In the genomic region with DNA sequence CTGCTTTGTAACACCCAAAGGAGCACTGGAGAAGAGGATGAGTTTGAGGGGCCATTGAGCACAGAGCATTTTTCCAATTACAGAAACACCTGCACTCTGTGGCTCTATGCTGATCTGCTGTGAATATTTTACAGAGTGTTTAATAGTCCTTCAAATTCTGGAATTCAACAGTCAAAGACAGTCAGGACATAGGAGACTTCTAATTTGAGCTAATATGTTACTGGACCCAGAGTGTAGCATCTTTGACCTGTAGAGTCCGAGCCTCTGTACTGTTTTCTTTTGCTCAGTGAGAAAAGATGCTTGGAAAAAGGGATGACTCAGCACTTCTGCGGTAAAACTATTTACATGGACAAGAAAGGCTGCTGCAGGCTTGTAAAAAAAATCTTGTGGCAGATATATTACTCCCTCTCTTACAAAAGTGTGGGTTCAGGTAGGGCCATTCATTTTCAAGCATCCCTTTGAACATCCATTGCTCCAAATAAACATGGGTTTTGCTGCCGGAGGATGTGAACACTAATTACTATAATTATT, we compare ENCODE assay signal across 32 mouse cellular contexts.
DNase-seq lines count a peak whose midpoint lies in the region; ATAC-seq and TF ChIP-seq lines count a peak whose summit lies in the region.
"Had no signal": no experiment of that assay in that cellular context is flagged by ENCODE, and none has a peak within 500 bp of the region (broad histone marks: within the 10 kb centered on the region; RNA-seq: fewer than 3 reads in every experiment).

No protein-coding gene starts in this region.

- peak; percentile 89 for ATAC-seq in kidney, embryonic 15.5 days (replicated peaks; ENCODE audit: low FRiP score)
- no peak for ATAC-seq in midbrain, embryonic 14.5 days (ENCODE audit: low FRiP score, low TSS enrichment)
- no peak for ATAC-seq in midbrain, embryonic 13.5 days
- ATAC-seq: forebrain, embryonic 14.5 days; intestine, embryonic 16.5 days; liver, embryonic 12.5 days; lung, postnatal 0 days; Patski had no signal

- H3K4me3 ChIP-seq in kidney, embryonic 15.5 days (replicated peaks) = no peak overlapping the region
- no peak overlapping the region for H3K4me3 ChIP-seq in midbrain, embryonic 14.5 days (replicated peaks; ENCODE audit: low read depth, low read length)
- no peak overlapping the region for H3K4me3 ChIP-seq in midbrain, embryonic 13.5 days (replicated peaks)
- no peak overlapping the region for H3K4me3 ChIP-seq in MEL (ENCODE audit: control insufficient read depth in 1 of 2, insufficient read depth in 1 of 2, low read depth in 2 of 2, low read length in 2 of 2)
- no peak overlapping the region for H3K4me3 ChIP-seq in layer of hippocampus, adult 2 months
- H3K4me3 ChIP-seq: gastrocnemius, adult 2 months; heart, embryonic 12.5 days; hindbrain, embryonic 13.5 days; limb, embryonic 12.5 days; liver, embryonic 12.5 days; megakaryocyte, embryonic 14.5 days; neural tube, embryonic 13.5 days had no signal

- H3K4me1 ChIP-seq in kidney, embryonic 15.5 days = no peaks in the 10 kb centered on the region
- H3K4me1 ChIP-seq in midbrain, embryonic 14.5 days (ENCODE audit: control insufficient read depth, insufficient read depth, low read length) = no peaks in the 10 kb centered on the region
- no peaks in the 10 kb centered on the region for H3K4me1 ChIP-seq in midbrain, embryonic 13.5 days (replicated peaks)
- no peaks in the 10 kb centered on the region for H3K4me1 ChIP-seq in MEL (ENCODE audit: control insufficient read depth in 1 of 2, insufficient read depth in 2 of 2, low read length in 2 of 2)
- H3K4me1 ChIP-seq: heart, embryonic 12.5 days; hindbrain, embryonic 13.5 days; limb, embryonic 12.5 days; liver, embryonic 12.5 days; megakaryocyte, embryonic 14.5 days; neural tube, embryonic 13.5 days had no signal

- no peak overlapping the region for H3K9ac ChIP-seq in kidney, embryonic 15.5 days
- H3K9ac ChIP-seq in midbrain, embryonic 14.5 days (replicated peaks; ENCODE audit: low read length) = no peak overlapping the region
- no peak overlapping the region for H3K9ac ChIP-seq in midbrain, embryonic 13.5 days (replicated peaks)
- no peak overlapping the region for H3K9ac ChIP-seq in MEL (ENCODE audit: control insufficient read depth, low read depth, low read length, poor library complexity, severe bottlenecking)
- H3K9ac ChIP-seq: heart, embryonic 12.5 days; hindbrain, embryonic 13.5 days; limb, embryonic 12.5 days; liver, embryonic 12.5 days; neural tube, embryonic 13.5 days had no signal

- TF ChIP-seq CTCF in MEL (IDR thresholded peaks at IDR 0.05 in 2 of 3, conservative IDR thresholded peaks at IDR 0.05 in 1 of 3; ENCODE audit: control insufficient read depth in 1 of 3, insufficient read depth in 1 of 3, low read depth in 2 of 3, low read length in 3 of 3, poor library complexity in 1 of 3, severe bottlenecking in 1 of 3) = no peak
- no peak for TF ChIP-seq CTCF in layer of hippocampus, adult 2 months (conservative IDR thresholded peaks at IDR 0.05)

- H3K27me3 ChIP-seq in kidney, embryonic 15.5 days = no peaks in the 10 kb centered on the region
- no peaks in the 10 kb centered on the region for H3K27me3 ChIP-seq in midbrain, embryonic 14.5 days (ENCODE audit: control insufficient read depth, insufficient read depth, low read length)
- no peaks in the 10 kb centered on the region for H3K27me3 ChIP-seq in midbrain, embryonic 13.5 days
- no peaks in the 10 kb centered on the region for H3K27me3 ChIP-seq in MEL (ENCODE audit: control insufficient read depth in 1 of 2, insufficient read depth in 2 of 2, low read length in 2 of 2)
- H3K27me3 ChIP-seq: heart, embryonic 12.5 days; hindbrain, embryonic 13.5 days; limb, embryonic 12.5 days; liver, embryonic 12.5 days; megakaryocyte, embryonic 14.5 days; neural tube, embryonic 13.5 days had no signal

- H3K4me2 ChIP-seq in kidney, embryonic 15.5 days = no peak overlapping the region
- H3K4me2 ChIP-seq in midbrain, embryonic 14.5 days (ENCODE audit: low read length) = no peak overlapping the region
- no peak overlapping the region for H3K4me2 ChIP-seq in midbrain, embryonic 13.5 days (replicated peaks)
- H3K4me2 ChIP-seq: heart, embryonic 12.5 days; hindbrain, embryonic 13.5 days; limb, embryonic 12.5 days; liver, embryonic 12.5 days; neural tube, embryonic 13.5 days had no signal

- no peak overlapping the region for H3K27ac ChIP-seq in kidney, embryonic 15.5 days
- no peak overlapping the region for H3K27ac ChIP-seq in midbrain, embryonic 14.5 days (replicated peaks; ENCODE audit: low read depth, low read length)
- H3K27ac ChIP-seq in midbrain, embryonic 13.5 days = no peak overlapping the region
- H3K27ac ChIP-seq in MEL (ENCODE audit: control insufficient read depth, low read depth, low read length) = no peak overlapping the region
- H3K27ac ChIP-seq in layer of hippocampus, adult 2 months = no peak overlapping the region
- H3K27ac ChIP-seq: gastrocnemius, adult 2 months; hindbrain, embryonic 13.5 days; limb, embryonic 12.5 days; liver, embryonic 12.5 days; neural tube, embryonic 13.5 days had no signal

- no peaks in the 10 kb centered on the region for H3K36me3 ChIP-seq in kidney, embryonic 15.5 days
- no peaks in the 10 kb centered on the region for H3K36me3 ChIP-seq in midbrain, embryonic 14.5 days (ENCODE audit: control insufficient read depth, insufficient read depth, low read length)
- no peaks in the 10 kb centered on the region for H3K36me3 ChIP-seq in midbrain, embryonic 13.5 days
- H3K36me3 ChIP-seq in MEL (ENCODE audit: control insufficient read depth in 1 of 2, insufficient read depth in 2 of 2, low read length in 2 of 2) = no peaks in the 10 kb centered on the region
- H3K36me3 ChIP-seq: G1E; heart, embryonic 12.5 days; hindbrain, embryonic 13.5 days; limb, embryonic 12.5 days; liver, embryonic 12.5 days; neural tube, embryonic 13.5 days had no signal

- no peaks in the 10 kb centered on the region for H3K9me3 ChIP-seq in kidney, embryonic 15.5 days (replicated peaks)
- H3K9me3 ChIP-seq in midbrain, embryonic 14.5 days (ENCODE audit: control insufficient read depth, low read length) = no peaks in the 10 kb centered on the region
- H3K9me3 ChIP-seq in midbrain, embryonic 13.5 days = 0 out of 2 replicates have a peak, but pooled peaks cover 4% of the 10 kb centered on the region
- no peaks in the 10 kb centered on the region for H3K9me3 ChIP-seq in MEL (replicated peaks; ENCODE audit: insufficient read depth, low read length)
- H3K9me3 ChIP-seq: G1E; heart, embryonic 12.5 days; hindbrain, embryonic 13.5 days; liver, embryonic 12.5 days; megakaryocyte, embryonic 14.5 days; neural tube, embryonic 13.5 days had no signal

- TF ChIP-seq EP300 in MEL (IDR thresholded peaks at IDR 0.05; ENCODE audit: low read depth in 1 of 2, low read length in 2 of 2) = no peak

- TF ChIP-seq RAD21 in MEL (IDR thresholded peaks at IDR 0.05; ENCODE audit: low read depth, low read length) = no peak

- no peak for TF ChIP-seq POLR2A in MEL (IDR thresholded peaks at IDR 0.05; ENCODE audit: control insufficient read depth in 1 of 2, insufficient read depth in 1 of 2, low read depth in 1 of 2, low read length in 2 of 2, poor library complexity in 1 of 2)

- 21% methylated on average over 3 of the region's 3 CpGs for WGBS in kidney, embryonic 15.5 days
- 84% methylated on average over 3 of the region's 3 CpGs for WGBS in midbrain, embryonic 14.5 days
- WGBS in midbrain, embryonic 13.5 days = 76% methylated on average over 3 of the region's 3 CpGs

- no peak for DNase-seq in kidney, adult 11 months
- peak; percentile 29 for DNase-seq in midbrain, embryonic 14.5 days
- DNase-seq in MEL (ENCODE audit: low read depth, low spot score) = no peak
- peak; percentile 3 for DNase-seq in forelimb bud, embryonic 11.5 days (ENCODE audit: low read depth, low spot score)
- DNase-seq in retina, postnatal 1 day = no peak
- DNase-seq in layer of hippocampus, adult 2 months (ENCODE audit: low spot score in 2 of 2) = no peak
- DNase-seq: adrenal gland, postnatal 25 days; B cell, adult 2 months; cerebellum, adult 8-10 months; cerebellum, postnatal 25 days; gastrocnemius, adult 2 months; gastrocnemius, postnatal 36 days; heart, adult 18-20 months; heart, postnatal 4 days; kidney, adult 9 months; layer of hippocampus, adult 9-11 months; lung, adult 18-20 months; lung, postnatal 4 days; right cerebral cortex, postnatal 14 days had no signal

- no peaks in the 10 kb centered on the region for H3K79me2 ChIP-seq in MEL (ENCODE audit: control insufficient read depth, insufficient read depth, low read length, poor library complexity)

TF ChIP-seq in MEL, 35 proteins besides CTCF, POLR2A, EP300 and RAD21:
- TF ChIP-seq MAFK (IDR thresholded peaks at IDR 0.05; ENCODE audit: borderline replicate concordance, low read depth, low read length) (peak; percentile 28; the same call in 1 of the 2 replicates), SIN3A (IDR thresholded peaks at IDR 0.05; ENCODE audit: low read length) (no peak)

Comparison
In these comparisons a context has a peak if more than half of its experiments do, and no peak if none do; other contexts are left out.
1. DNase-seq: peak in midbrain, embryonic 14.5 days (single experiment) and forelimb bud, embryonic 11.5 days (single experiment); none in kidney, adult 11 months (single experiment), MEL (single experiment), retina, postnatal 1 day (single experiment) and layer of hippocampus, adult 2 months (0 of 2).